Mouse (Mus musculus) left cerebral cortex, adult 18-20 months (tissue): ENCODE data around the gene Bag1. TPM values are rescaled to one million over a fixed set of nuclear protein-coding genes. Genes with fewer than 3 reads are reported as not detected.
"Not testable (repeated sequence)": the region's sequence is repeated elsewhere in the genome, so short reads cannot be mapped to it uniquely, and the experiment has no call there.

ENCODE experiments used
- DNase-seq, 2 experiments: peaks; one replicate each; pipeline ENCODE4 v3.0.0; 2021 to 2022; ENCODE audit warnings: low spot score in 2 of 2, mixed read lengths in 1 of 2
- total RNA-seq, 2 experiments: library from RNA; stranded (reverse); gene quantifications; 2 replicates each; pipeline ENCODE4 v1.2.3; 2021

The Bag1 gene
- total RNA-seq, 2 experiments from 2014 or later = 174 to 185 TPM

- DNase-seq = no peak
Observed at GRCm38 (mm10) chr4:40938793-40939192, 9.3 kb downstream of the Bag1 start.

GRCm38 (mm10) chr4:40936175-40936839, 11.8 kb downstream of the Bag1 start:
- peak; percentile 12 to 27 for DNase-seq

- not testable (repeated sequence) for DNase-seq
Observed at GRCm38 (mm10) chr4:40934369-40934768, 13.7 kb downstream of the Bag1 start.

GRCm38 (mm10) chr4:40933694-40934093, 14.4 kb downstream of the Bag1 start:
- DNase-seq = no peak

- DNase-seq = no peak
Observed at GRCm38 (mm10) chr4:40929046-40929445, 19.0 kb downstream of the Bag1 start.

- DNase-seq = no peak
Observed at GRCm38 (mm10) chr4:40925568-40925967, 22.5 kb downstream of the Bag1 start.

GRCm38 (mm10) chr4:40923087-40923651, 24.9 kb downstream of the Bag1 start:
- no peak for DNase-seq

- no peak for DNase-seq
Observed at GRCm38 (mm10) chr4:40921288-40921687, 26.8 kb downstream of the Bag1 start.

GRCm38 (mm10) chr4:40920576-40920975, 27.5 kb downstream of the Bag1 start:
- DNase-seq = peak in 1 of 2 experiments; percentile 30

- no peak for DNase-seq
Observed at GRCm38 (mm10) chr4:40919785-40920184, 28.3 kb downstream of the Bag1 start, which contains the start of gene Spink4. Spink4 (plus strand) TSS chr4:40920052.

GRCm38 (mm10) chr4:40916592-40917155, 31.4 kb downstream of the Bag1 start:
- no peak for DNase-seq

- no peak for DNase-seq
Observed at GRCm38 (mm10) chr4:40915947-40916346, 32.1 kb downstream of the Bag1 start.

- no peak for DNase-seq
Observed at GRCm38 (mm10) chr4:40914287-40914867, 33.7 kb downstream of the Bag1 start.

GRCm38 (mm10) chr4:40908261-40908969, 39.7 kb downstream of the Bag1 start:
- no peak for DNase-seq

GRCm38 (mm10) chr4:40906298-40906697, 41.8 kb downstream of the Bag1 start:
- no peak for DNase-seq

- no peak for DNase-seq
Observed at GRCm38 (mm10) chr4:40900612-40901011, 47.5 kb downstream of the Bag1 start.

- DNase-seq = no peak
Observed at GRCm38 (mm10) chr4:40900071-40900470, 48.0 kb downstream of the Bag1 start.

GRCm38 (mm10) chr4:40899264-40899663, 48.8 kb downstream of the Bag1 start:
- no peak for DNase-seq

GRCm38 (mm10) chr4:40898476-40899044, 49.5 kb downstream of the Bag1 start:
- DNase-seq = no peak

- DNase-seq = no peak
Observed at GRCm38 (mm10) chr4:40895646-40896045, 52.4 kb downstream of the Bag1 start.

- DNase-seq = no peak
Observed at GRCm38 (mm10) chr4:40895118-40895517, 53.0 kb downstream of the Bag1 start.
